In genomic region chr10:75211807-75212645, GRCm38 (mm10) we compare ENCODE assay signal across 8 mouse cellular contexts. TPM values are rescaled to one million over a fixed set of nuclear protein-coding genes. Genes with fewer than 3 reads are reported as not detected.
A peak's percentile ranks its signal among the peaks of the same experiment; 100 is the strongest.
DNase-seq lines count a peak whose midpoint lies in the region; ATAC-seq and TF ChIP-seq lines count a peak whose summit lies in the region.

Gene Specc1l (plus strand): TSS chr10:75212073.

- under 1% methylated on average over 53 of the region's 80 CpGs for WGBS in forebrain, embryonic 15.5 days
- WGBS in lung, adult 2 months: under 1% methylated on average over 76 of the region's 80 CpGs

- H3K27ac ChIP-seq in forebrain, embryonic 15.5 days (replicated peaks): peak within 1 kb of the TSS; percentile 100

- peaks cover 21% of the 10 kb centered on the region for H3K4me1 ChIP-seq in forebrain, embryonic 15.5 days
- H3K4me1 ChIP-seq in lung, adult 2 months (ENCODE audit: control insufficient read depth, insufficient read depth, low read length): no peaks in the 10 kb centered on the region; the same call in 1 of the 2 replicates

- H3K4me2 ChIP-seq in forebrain, embryonic 15.5 days (replicated peaks): peak within 1 kb of the TSS; percentile 53

- peak; percentile 96 for DNase-seq in ES-CJ7 (ENCODE audit: low read depth, low spot score)
- DNase-seq in cerebellum, adult 11 months: peak; percentile 97
- DNase-seq in heart, postnatal 25 days (ENCODE audit: low spot score): peak; percentile 92
- peak; percentile 97 for DNase-seq in layer of hippocampus, adult 18-20 months (ENCODE audit: low spot score in 2 of 2)
- peak; percentile 91 for DNase-seq in lung, adult 2 months
- DNase-seq in thymus, adult 18-20 months: peak; percentile 94 to 96

- H3K9ac ChIP-seq in forebrain, embryonic 15.5 days (replicated peaks): peak within 1 kb of the TSS; percentile 98

- no peaks in the 10 kb centered on the region for H3K9me3 ChIP-seq in forebrain, embryonic 15.5 days

- peak; percentile 98 for ATAC-seq in forebrain, embryonic 15.5 days (replicated peaks)
- ATAC-seq in neutrophil, adult 5-6 weeks (ENCODE audit: extremely low read depth, insufficient number of reproducible peaks, low FRiP score, poor library complexity, severe bottlenecking): peak; percentile 99

- H3K4me3 ChIP-seq in forebrain, embryonic 15.5 days: peak within 1 kb of the TSS; percentile 87
- peak within 1 kb of the TSS; percentile 99 for H3K4me3 ChIP-seq in lung, adult 2 months (replicated peaks; ENCODE audit: extremely low read depth, low read depth, low read length)

- H3K36me3 ChIP-seq in forebrain, embryonic 15.5 days: no peaks in the 10 kb centered on the region

- no peaks in the 10 kb centered on the region for H3K27me3 ChIP-seq in forebrain, embryonic 15.5 days

- TF ChIP-seq CTCF in lung, adult 2 months (IDR thresholded peaks at IDR 0.05; ENCODE audit: insufficient read depth, low read length): no peak

- intact Hi-C loops in heart, postnatal 25 days (cut with DNase I): no loop called here

- peak; percentile 71; the same call in 1 of the 2 replicates for TF ChIP-seq POLR2A in lung, adult 2 months (IDR thresholded peaks at IDR 0.05; ENCODE audit: borderline replicate concordance, extremely low read depth, low read depth, low read length)

RNA-seq across cellular contexts. Expression of gene Specc1l, which starts in this region (rescaled TPM):
- 42.8 and 44.7 TPM in 2 replicates for polyA plus RNA-seq in forebrain, embryonic 15.5 days (2015; fragmentation: Nextera tagmentation; extraction: Ambion mirVana)
- total RNA-seq in heart, postnatal 25 days (2021): 10 to 100 TPM; 38.5 to 39.5 TPM
- 10 to 100 TPM; 44.1 to 44.8 TPM for total RNA-seq in layer of hippocampus, adult 18-20 months (2021)
- 60.8 and 73.3 TPM in 2 replicates for polyA plus RNA-seq in lung, adult 2 months (2012; rRNA removed)
- total RNA-seq in neutrophil, adult 5-6 weeks (2017): 52.2 and 55.2 TPM in 2 replicates

Comparison
In these comparisons a context has a peak if more than half of its experiments do, and no peak if none do; other contexts are left out.
1. Peak in every context shown above with its lines: DNase-seq, ATAC-seq, H3K4me3 ChIP-seq and H3K27ac ChIP-seq.